Mouse (Mus musculus) bone marrow, adult 2 months (tissue): ENCODE measurements around the gene Apbb1ip.

Experiments
- CTCF ChIP-seq: fragments of 200-500 bp; IDR thresholded peaks from 2 replicates; pipeline ENCODE4 v1.5.1; 2011; ENCODE audit warnings: low read length, control low read depth; ENCODE audit not compliant: control insufficient read depth, insufficient read depth
- POLR2A ChIP-seq: fragments of 200-500 bp; IDR thresholded peaks from 2 replicates; pipeline ENCODE4 v1.6.1; 2011; ENCODE audit warnings: low read depth, mild to moderate bottlenecking, control low read depth, low read length, borderline replicate concordance; ENCODE audit not compliant: control insufficient read depth

DNA sequence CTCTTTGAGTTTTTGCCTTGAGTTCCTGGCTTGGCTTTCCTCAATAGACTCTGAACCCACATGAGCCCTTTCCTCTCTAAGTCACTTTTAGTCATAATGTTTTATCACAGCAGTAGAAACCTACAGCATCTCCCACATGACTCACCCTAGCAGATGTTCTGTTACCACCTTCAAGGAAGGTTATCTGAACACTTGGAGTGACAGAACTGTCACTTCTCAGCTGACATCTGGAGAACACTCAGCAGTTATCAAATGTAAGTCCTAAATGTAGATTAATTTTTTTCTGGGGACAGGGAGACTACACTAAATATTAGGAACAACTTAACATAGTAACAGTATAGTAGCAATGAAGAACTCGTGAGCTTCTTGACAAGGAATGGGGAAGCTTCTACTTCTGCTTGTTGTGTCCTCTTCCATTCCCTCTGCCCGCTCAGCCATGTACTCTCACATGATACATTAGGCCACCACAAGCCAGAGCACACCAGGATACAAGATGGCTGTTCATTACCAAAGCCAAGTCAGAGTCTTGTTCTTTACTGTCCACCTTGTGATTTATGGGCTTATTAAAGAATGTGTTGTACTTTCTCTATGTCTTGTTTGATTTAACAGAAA lies 25.6 kb downstream of the Apbb1ip start:
- TF ChIP-seq CTCF (no peak), POLR2A (no peak)
